Mouse (Mus musculus): Measurements from ENCODE around the gene Tex37.

The Tex37 gene

GRCm38 (mm10) chr6:70918827-70919226 is at the start of gene Tex37:
Tex37 (minus strand) TSS chr6:70918927.
- DNase-seq (ENCODE audit: low spot score in 2 of 2), result no peak

- no peak for DNase-seq (ENCODE audit: low spot score in 2 of 2)
Observed at GRCm38 (mm10) chr6:70968291-70968690, 49.6 kb upstream of the Tex37 start.

- DNase-seq (ENCODE audit: low spot score in 2 of 2), result no peak
Observed at GRCm38 (mm10) chr6:70967422-70967821, 48.7 kb upstream of the Tex37 start.

- no peak for DNase-seq (ENCODE audit: low spot score in 2 of 2)
Observed at GRCm38 (mm10) chr6:70965694-70966093, 47.0 kb upstream of the Tex37 start.

- DNase-seq (ENCODE audit: low spot score in 2 of 2), result no peak
Observed at GRCm38 (mm10) chr6:70964116-70964830, 45.5 kb upstream of the Tex37 start.

- no peak for DNase-seq (ENCODE audit: low spot score in 2 of 2)
Observed at GRCm38 (mm10) chr6:70957341-70957940, 38.7 kb upstream of the Tex37 start.

- no peak for DNase-seq (ENCODE audit: low spot score in 2 of 2)
Observed at GRCm38 (mm10) chr6:70956936-70957335, 38.2 kb upstream of the Tex37 start.

- no peak for DNase-seq (ENCODE audit: low spot score in 2 of 2)
Observed at GRCm38 (mm10) chr6:70956285-70956912, 37.7 kb upstream of the Tex37 start, which contains the start of gene Foxi3. Foxi3 (plus strand) TSS chr6:70956531.

- no peak for DNase-seq (ENCODE audit: low spot score in 2 of 2)
Observed at GRCm38 (mm10) chr6:70955841-70956240, 37.1 kb upstream of the Tex37 start.

- no peak for DNase-seq (ENCODE audit: low spot score in 2 of 2)
Observed at GRCm38 (mm10) chr6:70955291-70955800, 36.6 kb upstream of the Tex37 start.

GRCm38 (mm10) chr6:70954040-70954439 is 35.3 kb upstream of the Tex37 start:
- DNase-seq (ENCODE audit: low spot score in 2 of 2), result no peak

GRCm38 (mm10) chr6:70953274-70953673 is 34.5 kb upstream of the Tex37 start:
- no peak for DNase-seq (ENCODE audit: low spot score in 2 of 2)

- DNase-seq (ENCODE audit: low spot score in 2 of 2), result no peak
Observed at GRCm38 (mm10) chr6:70931801-70932200, 13.1 kb upstream of the Tex37 start.

- peak; percentile 11 to 26 for DNase-seq (ENCODE audit: low spot score in 2 of 2)
Observed at GRCm38 (mm10) chr6:70921274-70922074, 2.7 kb upstream of the Tex37 start.

- no peak for DNase-seq (ENCODE audit: low spot score in 2 of 2)
Observed at GRCm38 (mm10) chr6:70912396-70912765, 6.3 kb downstream of the Tex37 start.

GRCm38 (mm10) chr6:70911668-70912395 is 6.9 kb downstream of the Tex37 start:
- DNase-seq (ENCODE audit: low spot score in 2 of 2), result no peak

- DNase-seq (ENCODE audit: low spot score in 2 of 2), result no peak
Observed at GRCm38 (mm10) chr6:70910285-70910684, 8.4 kb downstream of the Tex37 start.

- no peak for DNase-seq (ENCODE audit: low spot score in 2 of 2)
Observed at GRCm38 (mm10) chr6:70909572-70909971, 9.2 kb downstream of the Tex37 start.

- no peak for DNase-seq (ENCODE audit: low spot score in 2 of 2)
Observed at GRCm38 (mm10) chr6:70903689-70904088, 15.0 kb downstream of the Tex37 start.

GRCm38 (mm10) chr6:70899594-70900003 is 19.1 kb downstream of the Tex37 start:
- DNase-seq (ENCODE audit: low spot score in 2 of 2), result no peak

- DNase-seq (ENCODE audit: low spot score in 2 of 2), result no peak
Observed at GRCm38 (mm10) chr6:70898166-70898565, 20.6 kb downstream of the Tex37 start.
